Mouse (Mus musculus) forebrain, embryonic 10.5 days (tissue): ENCODE data around the gene Rgs4. TPM values are rescaled to one million over a fixed set of nuclear protein-coding genes. Genes with fewer than 3 reads are reported as not detected.

Source experiments
- DNase-seq: peaks from one replicate; pipeline ENCODE4 v3.0.0-alpha.2; 2017; ENCODE audit warnings: low spot score; ENCODE audit errors: extremely low spot score
- H3K27ac ChIP-seq: fragments of 300-500 bp; sonication (generic); 2 replicates; pipeline ENCODE4 v1.5.1; 2016; ENCODE audit warnings: mild to moderate bottlenecking
- H3K27me3 ChIP-seq: fragments of 300-500 bp; sonication (generic); 2 replicates; pipeline ENCODE4 v1.6.1; 2016; ENCODE audit warnings: mild to moderate bottlenecking; ENCODE audit not compliant: poor library complexity, severe bottlenecking
- H3K36me3 ChIP-seq: fragments of 300-500 bp; sonication (generic); replicated peaks from 2 replicates; pipeline ENCODE4 v1.6.1; 2016; ENCODE audit warnings: mild to moderate bottlenecking, moderate library complexity
- H3K4me1 ChIP-seq: fragments of 300-500 bp; sonication (generic); 2 replicates; pipeline ENCODE4 v1.6.1; 2016
- H3K4me3 ChIP-seq: fragments of 300-500 bp; sonication (generic); 2 replicates; pipeline ENCODE4 v1.5.1; 2016; ENCODE audit warnings: mild to moderate bottlenecking, moderate library complexity
- H3K9me3 ChIP-seq: fragments of 300-500 bp; sonication (generic); 2 replicates; pipeline ENCODE4 v1.6.1; 2016; ENCODE audit warnings: mild to moderate bottlenecking, moderate library complexity
- WGBS: fragments of 180-500 bp; shearing (Covaris S2); methylation state at CpG from one replicate; pipeline ENCODE4 v1.1.7; 2016; 5-methylcytosine and 5-hydroxymethylcytosine counted together
- polyA plus RNA-seq: library from polyadenylated mRNA; unstranded; fragments of >200 nt; fragmentation: Nextera tagmentation; extraction: Ambion mirVana; gene quantifications from 2 replicates; pipeline ENCODE4 v1.2.1, GENCODE M21; 2016

The Rgs4 gene
- 1.7 and 2.8 TPM in 2 replicates for polyA plus RNA-seq

DNA sequence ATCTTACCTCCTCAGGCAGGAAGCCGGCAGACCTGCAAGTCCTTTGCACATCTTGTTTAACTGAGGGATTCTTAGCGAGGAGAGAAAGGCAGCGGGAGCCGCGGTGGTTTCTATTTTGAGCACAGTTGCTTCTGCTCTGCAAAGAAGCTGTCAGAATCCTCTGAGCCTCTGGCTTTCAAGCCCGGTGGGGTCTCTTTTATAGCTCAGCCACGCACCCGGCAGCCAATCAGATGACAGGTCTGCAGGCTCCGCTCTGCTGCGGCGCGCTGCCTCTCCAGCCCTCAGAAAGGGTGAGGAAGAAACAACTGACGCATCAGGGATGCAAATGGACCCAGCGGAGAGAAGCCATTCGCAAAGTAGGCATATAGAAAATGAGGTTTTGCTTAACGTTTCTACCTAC, at the start of gene Rgs4:
Rgs4 (minus strand) TSS at position 170 of the 400 bp plus-strand sequence.
- Histone ChIP-seq H3K27me3 (peaks cover 33% of the 10 kb centered on the region), H3K27ac (no peak within 1 kb of the TSS), H3K4me3 (peak within 1 kb of the TSS; percentile 46), H3K9me3 (no peaks in the 10 kb centered on the region), H3K36me3 (no peaks in the 10 kb centered on the region), H3K4me1 (peaks cover 11% of the 10 kb centered on the region)
- DNase-seq: peak; percentile 67
- WGBS: 2% methylated on average over 16 of the region's 16 CpGs

DNA sequence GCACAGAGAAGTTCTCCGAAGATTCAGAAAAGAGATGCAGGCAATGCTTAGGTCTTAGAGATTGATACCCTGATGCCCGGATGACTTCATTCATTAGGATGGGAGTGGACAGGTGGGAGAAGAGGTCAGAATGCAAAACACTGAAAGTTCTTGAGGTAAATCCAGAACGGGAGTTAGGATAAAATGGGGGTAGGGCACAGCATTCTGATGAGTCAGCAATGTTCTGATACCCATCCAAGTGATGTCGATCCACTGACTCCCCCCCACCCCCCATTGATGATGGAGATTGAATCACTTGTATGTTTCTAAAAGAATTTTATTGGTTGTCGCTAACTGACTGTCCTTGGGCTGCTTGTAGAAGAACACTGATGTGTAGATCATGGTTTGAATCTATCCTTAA, 45.0 kb upstream of the Rgs4 start:
- H3K27ac ChIP-seq: no peak overlapping the region
- H3K4me1 ChIP-seq: no peaks in the 10 kb centered on the region
- H3K27me3 ChIP-seq: no peaks in the 10 kb centered on the region
- no peaks in the 10 kb centered on the region for H3K9me3 ChIP-seq
- DNase-seq: no peak
- H3K4me3 ChIP-seq: no peak overlapping the region
- 89% methylated on average over 5 of the region's 5 CpGs for WGBS
- H3K36me3 ChIP-seq: no peaks in the 10 kb centered on the region

GRCm38 (mm10) chr1:169785981-169786380, 38.5 kb upstream of the Rgs4 start:
- WGBS: 93% methylated on average over 3 of the region's 3 CpGs
- no peaks in the 10 kb centered on the region for H3K9me3 ChIP-seq
- no peak overlapping the region for H3K4me3 ChIP-seq
- no peak overlapping the region for H3K27ac ChIP-seq
- H3K27me3 ChIP-seq: no peaks in the 10 kb centered on the region
- no peaks in the 10 kb centered on the region for H3K36me3 ChIP-seq
- H3K4me1 ChIP-seq: no peaks in the 10 kb centered on the region
- no peak for DNase-seq

DNA sequence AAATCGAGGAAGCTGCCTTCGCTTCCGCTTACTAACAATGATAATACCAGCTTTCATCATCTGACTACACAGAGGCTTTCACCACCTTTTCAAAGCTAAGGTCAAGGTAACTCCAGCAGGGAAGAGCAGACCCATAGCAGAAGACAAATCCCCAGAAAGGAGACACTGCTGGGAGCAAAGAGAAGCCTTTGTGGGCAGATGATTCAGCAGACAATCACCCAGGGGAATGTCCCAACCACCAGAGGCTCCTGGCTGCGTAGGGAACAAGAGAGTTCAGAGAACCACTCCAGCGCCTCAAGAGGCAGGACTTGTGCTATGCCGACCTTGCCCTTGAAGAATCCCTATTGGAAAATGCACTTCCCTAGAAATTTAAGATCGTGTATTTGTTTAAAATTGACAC, 29.1 kb upstream of the Rgs4 start:
- H3K9me3 ChIP-seq: no peaks in the 10 kb centered on the region
- 81% methylated on average over 7 of the region's 7 CpGs for WGBS
- no peak overlapping the region for H3K27ac ChIP-seq
- H3K36me3 ChIP-seq: no peaks in the 10 kb centered on the region
- no peak overlapping the region for H3K4me3 ChIP-seq
- DNase-seq: no peak
- no peaks in the 10 kb centered on the region for H3K4me1 ChIP-seq
- H3K27me3 ChIP-seq: no peaks in the 10 kb centered on the region

DNA sequence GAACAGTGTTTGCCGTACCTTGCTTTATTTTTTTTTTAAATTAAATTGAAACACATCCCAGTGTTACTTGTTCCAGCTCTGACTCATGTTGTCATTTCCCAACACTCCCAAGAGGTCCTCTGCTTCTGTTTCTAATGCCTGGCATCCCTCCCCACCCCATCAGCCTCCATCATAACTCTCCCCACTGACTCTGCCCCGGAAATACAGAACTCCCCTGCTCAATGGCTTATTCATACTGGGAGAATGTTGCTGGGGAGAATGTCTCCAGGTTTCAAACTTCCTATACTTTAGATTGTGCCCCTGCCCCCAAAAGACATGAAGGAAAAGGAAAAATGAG, 17.1 kb upstream of the Rgs4 start:
- Histone ChIP-seq H3K27me3 (no peaks in the 10 kb centered on the region), H3K4me1 (0 out of 2 replicates have a peak, but pooled peaks cover 6% of the 10 kb centered on the region), H3K27ac (no peak overlapping the region), H3K36me3 (no peaks in the 10 kb centered on the region), H3K4me3 (no peak overlapping the region), H3K9me3 (no peaks in the 10 kb centered on the region)
- no peak for DNase-seq
- WGBS: 91% methylated on average over 2 of the region's 2 CpGs

DNA sequence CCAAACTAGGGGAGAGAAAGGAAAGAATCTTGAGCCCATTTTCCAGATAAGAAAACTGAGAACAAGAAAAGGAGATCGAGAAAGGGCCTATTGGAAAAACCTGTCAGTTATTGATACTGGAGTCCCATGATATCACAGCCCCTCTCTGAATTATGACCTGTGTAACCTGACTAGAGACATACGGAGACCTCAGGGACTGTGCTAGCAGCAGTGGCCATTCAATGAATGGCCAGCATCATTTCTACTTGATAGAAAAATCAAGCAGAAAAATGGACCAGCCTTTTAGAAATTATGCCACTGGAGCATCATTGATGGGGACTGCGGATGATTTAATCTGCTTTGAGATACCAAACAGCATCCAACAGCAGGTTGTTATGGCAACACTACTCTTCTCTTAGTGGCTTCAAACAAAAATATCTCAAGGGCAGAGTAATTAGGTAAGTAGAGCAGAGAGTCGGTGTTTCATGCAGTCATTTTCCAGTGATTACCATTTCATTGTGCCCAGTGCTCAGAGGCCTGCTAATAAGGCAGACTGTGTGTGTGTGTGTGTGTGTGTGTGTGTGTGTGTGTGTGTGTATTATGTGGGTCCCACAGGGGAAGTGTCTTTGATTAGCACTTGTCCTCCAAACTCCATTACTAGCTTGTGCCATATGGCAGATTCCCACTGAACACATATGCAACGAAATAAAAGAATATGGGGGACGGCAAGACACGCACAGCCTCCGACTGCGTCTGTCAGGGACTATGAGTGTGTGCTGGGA, 16.6 kb upstream of the Rgs4 start:
- WGBS: 89% methylated on average over 9 of the region's 9 CpGs
- 0 out of 2 replicates have a peak, but pooled peaks cover 6% of the 10 kb centered on the region for H3K4me1 ChIP-seq
- no peak for DNase-seq
- no peaks in the 10 kb centered on the region for H3K27me3 ChIP-seq
- H3K9me3 ChIP-seq: no peaks in the 10 kb centered on the region
- no peak overlapping the region for H3K4me3 ChIP-seq
- H3K36me3 ChIP-seq: no peaks in the 10 kb centered on the region
- no peak overlapping the region for H3K27ac ChIP-seq

DNA sequence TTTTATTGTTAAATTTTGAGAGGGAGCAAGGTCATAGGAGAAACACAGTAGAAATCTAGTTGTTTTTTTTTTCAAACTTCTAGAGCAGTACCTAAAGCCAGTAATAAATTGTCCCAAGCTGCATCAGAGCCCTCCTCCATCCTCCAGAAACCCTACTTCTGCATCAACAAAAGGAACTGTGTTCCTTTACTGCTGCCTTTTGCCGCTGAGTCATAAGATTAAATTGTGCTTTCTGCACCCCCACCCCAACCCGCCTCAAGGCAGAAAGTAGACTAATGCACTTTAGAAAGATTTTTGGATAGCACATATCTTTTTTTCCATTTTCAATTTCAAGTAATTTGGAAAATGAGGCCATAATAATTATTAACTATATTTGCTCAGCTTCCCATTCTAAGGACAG, 15.1 kb upstream of the Rgs4 start:
- H3K27ac ChIP-seq: no peak overlapping the region
- H3K4me3 ChIP-seq: no peak overlapping the region
- H3K9me3 ChIP-seq: no peaks in the 10 kb centered on the region
- WGBS: 91% methylated on average over 2 of the region's 2 CpGs
- DNase-seq: no peak
- 0 out of 2 replicates have a peak, but pooled peaks cover 6% of the 10 kb centered on the region for H3K4me1 ChIP-seq
- no peaks in the 10 kb centered on the region for H3K36me3 ChIP-seq
- no peaks in the 10 kb centered on the region for H3K27me3 ChIP-seq

GRCm38 (mm10) chr1:169756532-169756931, 9.1 kb upstream of the Rgs4 start:
- no peak overlapping the region for H3K27ac ChIP-seq
- H3K9me3 ChIP-seq: no peaks in the 10 kb centered on the region
- H3K27me3 ChIP-seq: no peaks in the 10 kb centered on the region
- no peak for DNase-seq
- no peaks in the 10 kb centered on the region for H3K4me1 ChIP-seq
- no peaks in the 10 kb centered on the region for H3K36me3 ChIP-seq
- H3K4me3 ChIP-seq: no peak overlapping the region
- 75% methylated on average over 2 of the region's 3 CpGs for WGBS

- Histone ChIP-seq H3K4me1 (peaks cover 7% of the 10 kb centered on the region), H3K27ac (no peak overlapping the region), H3K9me3 (no peaks in the 10 kb centered on the region), H3K4me3 (no peak overlapping the region), H3K27me3 (peaks cover 20% of the 10 kb centered on the region), H3K36me3 (no peaks in the 10 kb centered on the region)
- no peak for DNase-seq
- 64% methylated on average over 3 of the region's 4 CpGs for WGBS
Observed at GRCm38 (mm10) chr1:169752395-169752794, 5.0 kb upstream of the Rgs4 start.

DNA sequence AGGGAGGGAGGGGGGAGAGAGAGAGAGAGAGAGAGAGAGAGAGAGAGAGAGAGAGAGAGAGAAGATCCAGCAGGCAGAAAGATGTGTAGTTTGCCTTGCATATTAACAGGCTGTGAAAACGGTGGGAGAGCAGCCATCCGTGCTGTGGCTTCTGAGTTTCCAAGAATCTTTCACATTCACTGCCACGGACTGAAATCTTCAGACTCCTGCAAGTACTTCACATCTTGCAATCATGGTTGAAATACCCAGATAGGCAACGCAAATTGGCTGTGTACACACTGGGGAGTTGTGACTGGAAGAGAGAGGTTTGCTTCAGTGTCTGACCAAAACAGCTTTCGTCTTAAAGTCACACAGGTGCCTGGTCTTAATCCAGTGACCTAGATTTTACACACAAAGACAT, 997 bp upstream of the Rgs4 start:
- no peak for DNase-seq
- 57% methylated on average over 5 of the region's 5 CpGs for WGBS

DNA sequence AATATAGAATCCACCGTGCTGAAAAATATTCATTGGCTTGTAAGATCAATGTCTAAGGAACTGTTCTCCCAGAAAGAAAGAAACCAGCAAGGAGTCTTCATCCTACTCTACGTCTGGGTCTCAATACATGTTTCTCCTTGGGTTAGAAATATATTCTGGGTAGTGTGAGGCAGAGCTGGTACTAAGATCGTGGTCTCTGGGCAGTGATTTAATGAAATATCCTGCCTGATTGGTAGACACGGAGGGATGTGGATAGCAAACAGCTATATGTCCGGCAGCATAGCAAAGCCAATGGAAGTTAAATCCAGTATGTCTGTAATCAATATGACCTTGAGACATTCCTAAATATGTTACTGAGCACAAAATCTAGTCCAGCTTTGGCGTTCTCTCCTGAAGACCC, 460 bp upstream of the Rgs4 start:
- Histone ChIP-seq H3K9me3 (no peaks in the 10 kb centered on the region), H3K27me3 (peaks cover 33% of the 10 kb centered on the region), H3K4me1 (peaks cover 11% of the 10 kb centered on the region), H3K27ac (no peak overlapping the region), H3K36me3 (no peaks in the 10 kb centered on the region), H3K4me3 (peak overlapping the region; percentile 46)
- 49% methylated on average over 6 of the region's 6 CpGs for WGBS
- no peak for DNase-seq

More for the DNA sequence above, 997 bp upstream of the Rgs4 start:
- Histone ChIP-seq H3K27ac (no peak overlapping the region), H3K4me1 (peaks cover 11% of the 10 kb centered on the region), H3K9me3 (no peaks in the 10 kb centered on the region), H3K4me3 (no peak overlapping the region), H3K36me3 (no peaks in the 10 kb centered on the region), H3K27me3 (peaks cover 33% of the 10 kb centered on the region)

GRCm38 (mm10) chr1:169741147-169741546, 6.3 kb downstream of the Rgs4 start:
- Histone ChIP-seq H3K9me3 (no peaks in the 10 kb centered on the region), H3K36me3 (no peaks in the 10 kb centered on the region), H3K27me3 (peaks cover 5% of the 10 kb centered on the region; the same call in 1 of the 2 replicates), H3K4me1 (no peaks in the 10 kb centered on the region), H3K4me3 (no peak overlapping the region), H3K27ac (no peak overlapping the region)
- no peak for DNase-seq
- 89% methylated on average over 5 of the region's 5 CpGs for WGBS

GRCm38 (mm10) chr1:169737231-169737630, 10.2 kb downstream of the Rgs4 start:
- no peak overlapping the region for H3K4me3 ChIP-seq
- DNase-seq: no peak
- H3K27ac ChIP-seq: no peak overlapping the region
- H3K27me3 ChIP-seq: no peaks in the 10 kb centered on the region
- no peaks in the 10 kb centered on the region for H3K4me1 ChIP-seq
- H3K9me3 ChIP-seq: no peaks in the 10 kb centered on the region
- 88% methylated on average over 6 of the region's 6 CpGs for WGBS
- H3K36me3 ChIP-seq: no peaks in the 10 kb centered on the region
